Mouse (Mus musculus) Patski (cell line): ENCODE measurements around the gene Eif4e3. TPM values are rescaled to one million over a fixed set of nuclear protein-coding genes. Genes with fewer than 3 reads are reported as not detected.

ENCODE experiments used
- ATAC-seq: fragments of 100-300 bp; one replicate; pipeline ENCODE4 v1.8.0; 2021
- CTCF ChIA-PET: fragments of 350-600 bp; sonication (Branson Sonifier 250); formaldehyde crosslinking; loops from one replicate; lab custom pipeline; 2022; ENCODE audit warnings: inconsistent platforms; lab: Charles Lee
- POLR2A ChIA-PET: fragments of 350-600 bp; sonication (Branson Sonifier 250); formaldehyde crosslinking; loops from one replicate; lab custom pipeline; 2022; ENCODE audit warnings: antibody characterized with exemption, inconsistent platforms; lab: Charles Lee
- DNase-seq: peaks from one replicate; pipeline ENCODE4 v3.0.0-alpha.2; 2011; ENCODE audit warnings: low read depth, low spot score
- H3K27me3 ChIP-seq: fragments of 371-371 bp; one replicate; pipeline ENCODE4 v1.5.1; 2021
- CTCF ChIP-seq: fragments of 100-300 bp; IDR thresholded peaks from one replicate; pipeline ENCODE4 v1.5.1; 2021
- in situ Hi-C: fragments of 300-500 bp; cut with MboI; formaldehyde crosslinking; loops from 3 replicates; pipeline ENCODE4 v1.11.1; 2018; ENCODE audit warnings: low pct_unique_long_range_greater_than_20kb, mixed read lengths
- polyA plus RNA-seq: library from polyadenylated mRNA; unstranded; gene quantifications from one replicate; pipeline ENCODE4 v1.2.3, GENCODE M21; 2021

Gene Eif4e3
- polyA plus RNA-seq, 1 experiment from 2014 or later = 12.4 TPM

- in situ Hi-C loops = no loop called here
Observed at GRCm38 (mm10) chr6:99625306-99625705, 41.3 kb downstream of the Eif4e3 start.

DNA sequence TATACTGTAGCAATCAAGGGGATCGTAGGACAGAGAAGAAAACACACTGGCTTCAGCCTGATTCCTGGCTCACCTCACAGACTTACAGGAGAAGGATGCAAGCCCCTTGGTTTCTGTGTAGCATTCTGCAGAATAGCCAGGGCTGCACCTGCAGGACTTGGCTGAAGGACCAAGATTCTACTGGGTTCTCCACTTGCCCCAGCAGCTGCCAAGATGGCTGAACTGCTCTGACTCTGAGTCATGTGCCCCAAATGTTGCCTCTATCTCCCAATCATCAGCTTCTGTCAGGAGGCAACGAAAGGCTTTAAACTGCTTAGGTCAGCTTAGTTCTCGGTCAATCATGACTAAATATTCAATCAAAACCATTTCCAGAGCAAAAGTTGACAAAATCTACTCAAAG is 42.0 kb downstream of the Eif4e3 start:
- ChIA-PET CTCF (no interaction called here), POLR2A (no interaction called here)
- DNase-seq (no peak), ATAC-seq (no peak)
- no peaks in the 10 kb centered on the region for H3K27me3 ChIP-seq
- in situ Hi-C loops = no loop called here
- TF ChIP-seq CTCF = no peak

More at GRCm38 (mm10) chr6:99625306-99625705, 41.3 kb downstream of the Eif4e3 start:
- ATAC-seq (no peak), DNase-seq (no peak)
- POLR2A ChIA-PET = no interaction called here
- no peak for TF ChIP-seq CTCF
- CTCF ChIA-PET = no interaction called here
- no peaks in the 10 kb centered on the region for H3K27me3 ChIP-seq

DNA sequence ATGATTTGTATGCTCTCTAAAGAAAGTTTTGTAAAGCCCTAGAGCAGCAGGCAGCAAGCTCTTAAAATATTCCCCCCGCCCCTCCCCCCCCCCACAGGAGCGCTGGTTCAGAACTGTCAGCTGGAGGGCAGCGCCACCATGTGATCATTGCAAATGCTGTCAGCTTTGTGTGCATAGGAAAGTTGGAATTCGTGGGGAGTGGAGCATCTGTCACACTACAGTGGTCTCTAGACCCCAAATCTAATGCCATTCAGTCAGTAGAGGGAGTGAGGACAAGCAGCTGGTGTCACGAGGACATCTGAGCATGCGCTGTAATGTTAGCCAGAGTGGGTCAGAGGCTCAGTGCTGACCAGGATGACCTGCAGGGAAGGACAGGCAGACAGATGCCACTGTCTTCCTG is 42.9 kb downstream of the Eif4e3 start:
- ChIA-PET POLR2A (no interaction called here), CTCF (interaction anchor here (1.3 kb wide), 1 partner anchor 10 kb away, joined by 3 read pairs; no protein-coding TSS in a partner anchor)
- no peak for ATAC-seq
- H3K27me3 ChIP-seq = no peaks in the 10 kb centered on the region
- no peak for TF ChIP-seq CTCF
- in situ Hi-C loops = no loop called here
- no peak for DNase-seq

GRCm38 (mm10) chr6:99621167-99621566 is 45.4 kb downstream of the Eif4e3 start:
- no peak for TF ChIP-seq CTCF
- in situ Hi-C loops = no loop called here

DNA sequence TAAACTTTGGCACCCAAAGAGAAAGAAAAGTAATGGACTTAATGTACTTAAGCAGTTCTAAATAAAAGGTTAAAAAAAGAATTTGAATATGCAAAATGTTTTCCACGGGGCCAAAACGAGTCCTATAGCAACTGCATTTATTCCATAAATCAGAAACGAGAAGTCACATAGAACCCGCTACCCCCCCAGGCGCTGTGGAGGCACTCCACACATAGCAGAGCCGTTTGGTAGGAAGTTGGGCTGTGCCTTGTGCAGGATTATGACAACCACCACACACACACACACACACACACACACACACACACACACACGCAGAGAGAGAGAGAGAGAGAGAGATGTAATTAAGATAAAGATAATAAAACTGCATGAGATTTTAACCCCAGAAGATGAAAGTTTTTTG is 46.1 kb downstream of the Eif4e3 start:
- in situ Hi-C loops = no loop called here
- ChIA-PET POLR2A (no interaction called here), CTCF (no interaction called here)
- ATAC-seq (no peak), DNase-seq (no peak)
- no peaks in the 10 kb centered on the region for H3K27me3 ChIP-seq
- no peak for TF ChIP-seq CTCF

More at GRCm38 (mm10) chr6:99621167-99621566, 45.4 kb downstream of the Eif4e3 start:
- ChIA-PET CTCF (no interaction called here), POLR2A (no interaction called here)
- H3K27me3 ChIP-seq = no peaks in the 10 kb centered on the region
- no peak for ATAC-seq
- DNase-seq = no peak

DNA sequence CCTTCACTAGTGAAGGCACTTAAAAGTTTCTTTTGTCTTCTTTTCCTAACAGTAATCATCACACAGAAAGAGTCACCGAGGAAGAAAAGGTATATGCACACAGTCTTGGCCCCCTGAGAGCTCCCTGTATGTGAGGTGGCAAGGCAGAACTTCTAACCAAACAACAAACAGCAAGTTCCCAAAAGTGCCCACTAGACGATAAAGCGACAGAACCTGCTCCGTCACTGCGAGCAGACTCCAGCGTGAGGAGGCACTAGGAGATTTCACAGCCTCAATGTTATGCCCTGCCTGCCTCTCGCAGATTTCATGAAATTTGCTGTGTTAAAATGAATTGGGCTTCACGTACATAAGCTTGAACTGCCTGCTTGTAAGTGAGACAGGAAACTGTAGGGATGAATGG is 46.6 kb downstream of the Eif4e3 start:
- POLR2A ChIA-PET = no interaction called here

GRCm38 (mm10) chr6:99619466-99619865 is 47.1 kb downstream of the Eif4e3 start:
- no peak for TF ChIP-seq CTCF
- CTCF ChIA-PET = no interaction called here
- POLR2A ChIA-PET = no interaction called here
- DNase-seq (no peak), ATAC-seq (no peak)
- H3K27me3 ChIP-seq = no peaks in the 10 kb centered on the region
- in situ Hi-C loops = no loop called here

More for the DNA sequence above, 46.6 kb downstream of the Eif4e3 start:
- in situ Hi-C loops = no loop called here
- ATAC-seq (no peak), DNase-seq (no peak)
- CTCF ChIA-PET = no interaction called here
- H3K27me3 ChIP-seq = no peaks in the 10 kb centered on the region
- TF ChIP-seq CTCF = no peak

- TF ChIP-seq CTCF = no peak
- no peak for ATAC-seq
- H3K27me3 ChIP-seq = no peaks in the 10 kb centered on the region
- CTCF ChIA-PET = interaction anchor here (1.0 kb wide), 1 partner anchor 83 kb away, joined by 3 read pairs; no protein-coding TSS in a partner anchor
- no peak for DNase-seq
- POLR2A ChIA-PET = no interaction called here
- in situ Hi-C loops = no loop called here
Observed at GRCm38 (mm10) chr6:99617867-99618266, 48.7 kb downstream of the Eif4e3 start.

DNA sequence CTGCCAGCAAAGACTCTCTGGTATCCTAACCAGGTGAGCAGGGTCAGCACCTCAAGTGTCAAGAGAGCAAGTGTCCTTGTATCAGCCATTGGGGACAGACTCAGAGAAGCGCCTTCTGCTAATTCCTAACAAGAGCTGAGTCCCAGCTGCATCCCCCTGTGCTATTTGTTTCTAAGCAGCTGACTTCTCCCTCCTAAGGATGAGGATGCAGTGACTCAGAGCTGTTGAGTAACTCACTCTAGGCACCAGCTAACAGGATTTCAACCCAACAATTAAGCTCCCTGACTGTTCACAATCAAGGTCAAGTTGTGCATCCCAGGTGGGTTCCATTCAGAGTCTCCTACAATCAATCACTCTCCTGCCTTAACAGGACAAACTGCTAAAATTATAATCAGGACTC is 49.2 kb downstream of the Eif4e3 start:
- in situ Hi-C loops = no loop called here
- TF ChIP-seq CTCF = no peak
- DNase-seq = no peak
- POLR2A ChIA-PET = no interaction called here
- CTCF ChIA-PET = interaction anchor here (1.0 kb wide), 1 partner anchor 83 kb away, joined by 3 read pairs; no protein-coding TSS in a partner anchor
- no peak for ATAC-seq
- no peaks in the 10 kb centered on the region for H3K27me3 ChIP-seq

DNA sequence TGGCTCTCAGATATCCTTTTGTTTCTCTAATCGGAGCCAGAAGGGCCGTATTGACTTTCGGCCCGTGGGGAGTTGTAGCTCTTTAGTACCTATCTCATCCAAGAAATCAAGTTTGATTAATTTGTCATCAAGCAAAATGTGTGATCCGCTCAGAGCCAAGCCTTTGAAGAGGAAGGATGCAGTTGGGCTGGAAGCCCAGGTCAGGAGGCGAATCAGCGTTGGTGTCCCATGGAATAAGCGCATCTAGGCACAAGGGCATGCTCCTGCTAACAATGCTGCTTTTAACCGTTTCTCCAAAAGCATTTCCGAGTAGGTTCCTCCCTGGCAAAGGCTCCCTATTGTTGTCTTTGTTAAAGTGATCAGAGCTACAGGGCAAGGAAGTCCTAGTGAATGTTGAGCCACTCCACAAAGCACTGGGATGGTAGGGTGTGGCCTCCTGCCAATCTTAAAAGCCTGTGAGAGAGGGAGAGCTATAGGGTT is 51.3 kb downstream of the Eif4e3 start:
- DNase-seq = no peak
- POLR2A ChIA-PET = no interaction called here
- CTCF ChIA-PET = interaction anchor here (1.3 kb wide), 1 partner anchor 12 kb away, joined by 3 read pairs; no protein-coding TSS in a partner anchor
- in situ Hi-C loops = no loop called here
- no peak for ATAC-seq
- no peaks in the 10 kb centered on the region for H3K27me3 ChIP-seq
- TF ChIP-seq CTCF = no peak

DNA sequence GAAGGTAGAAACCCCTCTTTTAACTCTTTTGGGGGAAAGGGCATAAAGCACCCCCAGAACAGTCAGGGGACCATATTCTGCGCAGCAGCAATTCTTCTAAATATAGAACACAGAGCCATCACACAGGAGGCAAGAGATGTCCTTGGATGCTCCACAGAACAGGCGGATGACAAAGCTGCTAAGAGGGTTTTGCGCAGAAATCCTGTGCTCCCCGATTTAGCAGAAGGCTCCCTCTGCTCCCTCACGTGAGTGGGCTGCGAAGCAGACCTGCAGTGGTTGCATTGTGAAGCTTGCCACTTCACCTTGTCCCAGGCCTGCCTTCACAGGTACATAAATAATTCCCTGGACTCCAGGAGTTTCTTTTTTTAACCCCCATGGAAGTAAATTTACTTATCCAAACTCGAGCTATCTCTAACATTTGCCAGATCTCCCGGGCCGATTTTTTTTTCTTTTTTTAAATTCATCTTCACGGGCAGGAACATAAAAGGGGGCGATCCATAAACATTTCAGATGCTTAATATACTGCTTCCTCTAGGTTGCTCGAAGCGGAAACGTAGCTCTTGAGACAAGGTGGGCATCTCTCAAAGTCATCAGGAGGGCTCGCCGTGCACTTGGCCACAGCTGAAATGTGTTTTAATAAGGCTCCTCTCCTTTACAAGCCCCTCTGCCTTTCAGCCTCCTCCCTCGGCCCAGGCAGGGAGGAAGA is 51.9 kb downstream of the Eif4e3 start:
- TF ChIP-seq CTCF = no peak
- no peaks in the 10 kb centered on the region for H3K27me3 ChIP-seq
- in situ Hi-C loops = no loop called here
- DNase-seq = no peak
- ATAC-seq = no peak
- ChIA-PET POLR2A (no interaction called here), CTCF (interaction anchor here (1.0 to 1.3 kb wide), 2 partner anchors 8 to 11 kb away, joined by 3 read pairs; no protein-coding TSS in a partner anchor)
